Mouse (Mus musculus) liver, embryonic 14.5 days (tissue): ENCODE data around the gene 4921504E06Rik.

ENCODE experiments used
- CTCF ChIP-seq: IDR thresholded peaks from 2 replicates; pipeline ENCODE4 v1.5.1; 2016; ENCODE audit warnings: antibody characterized with exemption, low read depth, control low read depth
- EP300 ChIP-seq: IDR thresholded peaks from 2 replicates; pipeline ENCODE4 v1.6.1; 2016; ENCODE audit warnings: antibody characterized with exemption, low read depth

- TF ChIP-seq CTCF (no peak), EP300 (no peak)
These were observed 2.3 kb downstream of the 4921504E06Rik start for GRCm38 (mm10) chr2:19551396-19551795.
